Mouse (Mus musculus) megakaryocyte-erythroid progenitor cell, adult 5-6 weeks (primary cell): ENCODE measurements around the gene Cyp27b1. TPM values are rescaled to one million over a fixed set of nuclear protein-coding genes. Genes with fewer than 3 reads are reported as not detected.

ENCODE experiments used
- ATAC-seq: replicated peaks from 2 replicates; pipeline ENCODE4 v1.8.0; 2016; ENCODE audit warnings: mild to moderate bottlenecking, inconsistent platforms; ENCODE audit not compliant: severe bottlenecking, poor library complexity, low FRiP score, low TSS enrichment
- total RNA-seq, 2 experiments: library from RNA; stranded (forward) in 1 of 2; stranded (reverse) in 1 of 2; fragments of 200-1000, 215-1000 nt in 1 of 2; fragments of >200 nt in 1 of 2; fragmentation: Nextera tagmentation in 1 of 2; gene quantifications; 2 replicates each; pipeline ENCODE4 v1.2.3; 2014 to 2017

The Cyp27b1 gene
- total RNA-seq, 2 experiments from 2014 or later, result not detected

- no peak for ATAC-seq
Measured at GRCm38 (mm10) chr10:127081996-127082620, 34.1 kb downstream of the Cyp27b1 start.

- ATAC-seq, result no peak
Measured at GRCm38 (mm10) chr10:127083292-127083914, 35.4 kb downstream of the Cyp27b1 start.

GRCm38 (mm10) chr10:127083915-127084306 is 35.9 kb downstream of the Cyp27b1 start:
- ATAC-seq, result no peak

DNA sequence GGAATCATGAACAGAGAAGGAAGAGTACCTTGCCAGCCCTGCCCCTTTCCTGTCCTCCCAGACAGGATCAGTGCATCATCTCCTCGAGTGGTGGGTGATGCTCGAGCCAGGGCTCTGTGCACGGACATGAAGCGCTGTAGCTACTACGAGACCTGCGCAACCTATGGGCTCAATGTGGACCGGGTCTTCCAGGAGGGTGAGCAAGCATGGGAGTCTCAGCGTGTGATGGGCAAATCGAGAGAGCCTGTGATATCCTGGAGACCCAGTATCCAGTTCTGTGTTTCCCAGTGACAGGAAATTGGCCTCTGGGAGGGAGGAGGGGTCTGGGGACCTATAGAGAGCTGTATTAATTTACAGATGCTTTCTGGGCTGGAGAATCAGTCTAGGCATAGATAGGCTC is 37.0 kb downstream of the Cyp27b1 start:
- ATAC-seq, result no peak

DNA sequence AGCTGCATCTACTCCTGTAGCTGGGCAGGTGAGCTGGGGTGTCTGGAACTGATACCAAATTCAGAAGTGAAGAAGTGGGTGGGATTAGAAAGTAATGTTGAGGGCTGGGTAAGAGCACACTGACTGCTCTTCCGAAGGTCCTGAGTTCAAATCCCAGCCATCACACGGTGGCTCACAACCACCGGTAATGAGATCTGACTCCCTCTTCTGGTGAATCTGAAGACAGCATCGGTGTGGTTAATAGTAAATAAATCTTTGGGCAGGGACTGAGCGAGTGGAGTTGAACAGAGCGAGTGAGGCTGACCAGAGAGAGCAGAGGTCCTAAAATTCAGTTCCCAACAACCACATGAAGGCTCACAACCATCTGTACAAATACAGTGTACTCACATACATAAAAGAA is 37.6 kb downstream of the Cyp27b1 start:
- no peak for ATAC-seq

- no peak for ATAC-seq
Measured at GRCm38 (mm10) chr10:127090560-127091411, 42.7 kb downstream of the Cyp27b1 start.

- no peak for ATAC-seq
Measured at GRCm38 (mm10) chr10:127091507-127092396, 43.7 kb downstream of the Cyp27b1 start.

GRCm38 (mm10) chr10:127092742-127093141 is 44.7 kb downstream of the Cyp27b1 start:
- no peak for ATAC-seq

DNA sequence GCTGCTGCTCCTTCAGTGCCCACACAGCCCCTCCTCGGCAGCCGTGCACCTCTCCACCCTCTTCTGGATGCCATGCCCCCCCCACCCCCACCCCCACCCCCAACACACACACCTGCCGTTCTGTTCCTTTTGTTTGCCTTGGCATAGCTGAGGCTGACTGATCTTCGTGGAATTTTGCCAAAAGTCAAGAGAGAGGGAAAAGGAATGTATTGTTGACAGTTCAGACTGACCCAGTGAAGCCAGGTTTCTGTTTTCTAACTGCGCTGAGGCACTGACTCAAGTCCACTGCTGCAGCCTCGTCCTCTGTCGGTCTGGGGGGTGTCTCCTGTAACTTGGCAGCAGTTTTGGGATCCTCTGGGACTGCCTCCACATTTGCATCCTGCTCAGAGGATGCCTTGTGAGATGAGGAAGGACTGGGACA is 46.3 kb downstream of the Cyp27b1 start:
- no peak for ATAC-seq

DNA sequence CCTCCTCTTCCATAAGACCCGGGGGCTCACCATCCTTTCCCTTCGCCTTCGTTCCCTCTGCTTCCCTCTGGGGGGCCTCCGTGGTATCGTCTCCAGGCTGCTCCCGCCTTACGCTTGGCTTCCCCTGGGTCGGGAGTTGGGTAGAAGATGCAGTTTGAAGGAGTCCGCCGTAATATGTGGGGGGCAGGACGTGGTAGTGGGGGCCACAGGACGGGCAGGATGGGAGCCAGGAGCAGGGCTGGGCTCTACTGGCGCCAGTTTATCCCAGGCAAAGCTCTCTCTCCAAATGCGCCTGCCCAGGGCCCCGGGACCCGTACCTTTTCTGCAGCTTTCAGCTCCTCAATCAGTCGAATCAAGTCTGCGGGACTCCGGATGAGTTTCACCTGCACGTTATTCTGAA is 50.5 kb downstream of the Cyp27b1 start:
- ATAC-seq, result no peak

DNA sequence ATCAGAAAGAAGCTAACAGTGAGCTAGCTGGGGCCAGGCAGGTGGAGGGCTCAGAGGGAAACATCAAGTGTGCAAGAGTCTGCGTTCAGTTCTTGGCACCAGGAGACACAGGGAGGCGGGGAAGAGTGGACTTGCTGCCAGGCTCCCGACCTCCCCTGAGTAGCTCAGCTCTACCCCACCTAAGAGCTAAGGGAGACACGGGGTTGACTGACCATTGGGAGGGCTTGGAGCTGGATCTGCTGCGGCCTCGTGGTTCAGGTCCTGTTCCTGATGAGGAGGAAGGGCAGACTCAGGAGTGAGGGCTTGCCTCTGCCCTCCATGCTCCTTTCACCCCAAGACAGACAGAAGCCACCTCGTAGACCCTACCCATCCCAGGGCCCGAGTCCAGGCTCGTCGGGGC is 51.1 kb downstream of the Cyp27b1 start:
- no peak for ATAC-seq

DNA sequence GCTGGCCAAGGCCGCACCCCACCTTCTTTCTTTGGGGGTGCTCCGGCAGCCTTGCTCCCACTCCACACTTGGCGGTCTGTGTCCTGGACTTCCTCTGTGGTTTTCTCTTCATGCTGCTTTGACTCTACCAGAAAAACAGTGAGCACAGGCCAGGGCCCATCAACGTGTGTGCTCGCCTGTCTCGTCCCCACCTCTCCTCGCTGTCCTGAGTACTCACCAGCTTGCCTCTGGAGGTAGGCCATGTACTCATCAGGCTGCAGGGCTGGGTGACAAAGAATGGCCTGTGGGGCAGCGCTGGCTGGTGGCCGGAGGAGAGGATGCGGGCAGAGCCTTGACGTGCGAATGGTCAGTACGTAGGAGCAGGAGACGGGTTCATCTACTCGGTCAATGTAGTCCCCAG is 51.8 kb downstream of the Cyp27b1 start:
- 0 out of 2 replicates have a peak, but pooled peaks have one; percentile 20 for ATAC-seq

GRCm38 (mm10) chr10:127100414-127100813 is 52.4 kb downstream of the Cyp27b1 start:
- ATAC-seq, result peak; percentile 58

DNA sequence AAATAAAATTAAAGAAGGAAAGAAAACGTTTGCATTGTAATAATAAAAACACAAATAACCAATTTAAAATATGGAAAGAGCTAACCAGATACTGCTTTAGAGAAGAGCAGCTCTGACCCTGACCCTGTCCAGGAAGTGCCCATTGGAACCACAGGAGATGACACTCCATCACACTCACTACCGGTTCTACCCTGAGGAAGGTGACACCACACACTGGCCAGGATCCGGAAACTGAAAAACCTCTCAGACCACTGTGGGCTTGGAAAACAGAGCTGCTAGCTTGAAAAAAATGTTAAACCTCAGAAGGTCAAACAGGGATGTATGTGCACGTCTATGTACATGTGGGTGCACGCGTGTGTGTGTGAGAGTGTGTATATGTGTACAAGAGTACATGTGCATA is 53.1 kb downstream of the Cyp27b1 start:
- no peak for ATAC-seq

Other genes with a start within 250 kb of the Cyp27b1 start
- gene Atp23, start 146.9 kb upstream of the Cyp27b1 start, total RNA-seq (2014; fragmentation: Nextera tagmentation), result 16.0 and 28.8 TPM in 2 replicates
- 5.8 and 16.2 TPM in 2 replicates for gene Atp23, start 146.9 kb upstream of the Cyp27b1 start, total RNA-seq (2017)
- 54.7 and 56.7 TPM in 2 replicates for gene Ctdsp2, start 69.5 kb upstream of the Cyp27b1 start, total RNA-seq (2014; fragmentation: Nextera tagmentation)
- gene Ctdsp2, start 69.5 kb upstream of the Cyp27b1 start, total RNA-seq (2017), result 18.3 and 24.7 TPM in 2 replicates
- gene Avil, start 47.5 kb upstream of the Cyp27b1 start, total RNA-seq (2014; fragmentation: Nextera tagmentation), result not detected in 2 replicates
- gene Avil, start 47.5 kb upstream of the Cyp27b1 start, total RNA-seq (2017), result 0.38 TPM in 1 of 2 replicates, not detected in the other
- 41.6 and 61.2 TPM in 2 replicates for gene Tsfm, start 17.4 kb upstream of the Cyp27b1 start, total RNA-seq (2014; fragmentation: Nextera tagmentation)
- 55.5 and 63.3 TPM in 2 replicates for gene Tsfm, start 17.4 kb upstream of the Cyp27b1 start, total RNA-seq (2017)
- gene Mettl1, start 6.8 kb upstream of the Cyp27b1 start, total RNA-seq (2014; fragmentation: Nextera tagmentation), result 54.1 and 55.2 TPM in 2 replicates
- 24.6 and 25.3 TPM in 2 replicates for gene Mettl1, start 6.8 kb upstream of the Cyp27b1 start, total RNA-seq (2017)
- not detected in 2 replicates for gene Eef1akmt3, start 6.7 kb upstream of the Cyp27b1 start, total RNA-seq (2014; fragmentation: Nextera tagmentation)
- 0.38 TPM in 1 of 2 replicates, not detected in the other for gene Eef1akmt3, start 6.7 kb upstream of the Cyp27b1 start, total RNA-seq (2017)
- gene March9, start 11.9 kb downstream of the Cyp27b1 start, total RNA-seq (2014; fragmentation: Nextera tagmentation), result not detected in 2 replicates
- gene March9, start 11.9 kb downstream of the Cyp27b1 start, total RNA-seq (2017), result not detected in 2 replicates
- 656 and 761 TPM in 2 replicates for gene Cdk4, start 15.3 kb downstream of the Cyp27b1 start, total RNA-seq (2014; fragmentation: Nextera tagmentation)
- 479 and 664 TPM in 2 replicates for gene Cdk4, start 15.3 kb downstream of the Cyp27b1 start, total RNA-seq (2017)
- gene Tspan31, start 22.0 kb downstream of the Cyp27b1 start, total RNA-seq (2014; fragmentation: Nextera tagmentation), result 43.9 and 73.9 TPM in 2 replicates
- 28.9 and 55.3 TPM in 2 replicates for gene Tspan31, start 22.0 kb downstream of the Cyp27b1 start, total RNA-seq (2017)
- gene Agap2, start 27.0 kb downstream of the Cyp27b1 start, total RNA-seq (2014; fragmentation: Nextera tagmentation), result 19.7 and 45.9 TPM in 2 replicates
- gene Agap2, start 27.0 kb downstream of the Cyp27b1 start, total RNA-seq (2017), result 26.4 and 43.3 TPM in 2 replicates
- gene Os9, start 72.9 kb downstream of the Cyp27b1 start, total RNA-seq (2014; fragmentation: Nextera tagmentation), result 55.8 and 64.5 TPM in 2 replicates
- gene Os9, start 72.9 kb downstream of the Cyp27b1 start, total RNA-seq (2017), result 152 and 154 TPM in 2 replicates
- gene B4galnt1, start 117.0 kb downstream of the Cyp27b1 start, total RNA-seq (2014; fragmentation: Nextera tagmentation), result 67.2 and 84.7 TPM in 2 replicates
- gene B4galnt1, start 117.0 kb downstream of the Cyp27b1 start, total RNA-seq (2017), result 18.5 and 23.3 TPM in 2 replicates
- 1.8 TPM in 1 of 2 replicates, not detected in the other for gene Slc26a10, start 132.4 kb downstream of the Cyp27b1 start, total RNA-seq (2014; fragmentation: Nextera tagmentation)
- gene Slc26a10, start 132.4 kb downstream of the Cyp27b1 start, total RNA-seq (2017), result 1.8 TPM in 1 of 2 replicates, not detected in the other
- 22.7 and 46.0 TPM in 2 replicates for gene Arhgef25, start 141.8 kb downstream of the Cyp27b1 start, total RNA-seq (2014; fragmentation: Nextera tagmentation)
- 35.4 and 35.7 TPM in 2 replicates for gene Arhgef25, start 141.8 kb downstream of the Cyp27b1 start, total RNA-seq (2017)
- 97.0 and 160 TPM in 2 replicates for gene Dtx3, start 147.5 kb downstream of the Cyp27b1 start, total RNA-seq (2014; fragmentation: Nextera tagmentation)
- 28.5 and 29.5 TPM in 2 replicates for gene Dtx3, start 147.5 kb downstream of the Cyp27b1 start, total RNA-seq (2017)
- 58.6 and 59.9 TPM in 2 replicates for gene Pip4k2c, start 163.3 kb downstream of the Cyp27b1 start, total RNA-seq (2014; fragmentation: Nextera tagmentation)
- 28.0 and 35.3 TPM in 2 replicates for gene Pip4k2c, start 163.3 kb downstream of the Cyp27b1 start, total RNA-seq (2017)
- gene Kif5a, start 215.1 kb downstream of the Cyp27b1 start, total RNA-seq (2014; fragmentation: Nextera tagmentation), result not detected in 2 replicates
- gene Kif5a, start 215.1 kb downstream of the Cyp27b1 start, total RNA-seq (2017), result 0.14 and 0.23 TPM in 2 replicates
- gene Dctn2, start 218.1 kb downstream of the Cyp27b1 start, total RNA-seq (2014; fragmentation: Nextera tagmentation), result 100 and 123 TPM in 2 replicates
- gene Dctn2, start 218.1 kb downstream of the Cyp27b1 start, total RNA-seq (2017), result 106 and 124 TPM in 2 replicates
- 42.8 and 72.8 TPM in 2 replicates for gene Mbd6, start 240.8 kb downstream of the Cyp27b1 start, total RNA-seq (2014; fragmentation: Nextera tagmentation)
- gene Mbd6, start 240.8 kb downstream of the Cyp27b1 start, total RNA-seq (2017), result 2.7 and 3.8 TPM in 2 replicates